11 mouse cellular contexts compared by ENCODE assay signal in the genomic region with DNA sequence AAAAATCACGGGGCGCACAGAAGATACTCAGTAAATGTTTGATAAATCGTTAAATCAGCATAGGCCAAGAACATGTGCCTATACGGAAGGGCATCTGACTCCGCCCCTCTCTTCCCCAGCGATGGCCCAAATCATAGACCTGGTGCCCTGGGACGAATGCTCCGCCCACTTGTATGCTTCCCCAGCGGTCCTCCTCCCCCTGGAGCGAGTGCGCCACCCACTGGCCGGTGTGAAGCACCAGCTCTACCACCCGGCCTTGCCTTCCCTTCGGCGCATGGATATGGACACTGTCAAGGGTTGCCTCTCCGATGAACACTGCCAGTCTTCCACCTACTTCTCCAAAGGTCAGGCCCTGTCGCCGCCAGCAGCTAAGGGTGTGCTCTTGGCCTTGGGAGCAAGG. TPM values are rescaled to one million over a fixed set of nuclear protein-coding genes. Genes with fewer than 3 reads are reported as not detected.
A peak's percentile ranks its signal among the peaks of the same experiment; 100 is the strongest.
DNase-seq lines count a peak whose midpoint lies in the region; ATAC-seq and TF ChIP-seq lines count a peak whose summit lies in the region.
"Had no signal": no experiment of that assay in that cellular context is flagged by ENCODE, and none has a peak within 500 bp of the region (broad histone marks: within the 10 kb centered on the region; RNA-seq: fewer than 3 reads in every experiment).

No protein-coding gene starts in this region.

- no peaks in the 10 kb centered on the region for H3K4me1 ChIP-seq in intestine, postnatal 0 days (replicated peaks; ENCODE audit: control insufficient read depth, insufficient read depth, low read length)
- H3K4me1 ChIP-seq in intestine, embryonic 15.5 days (replicated peaks): no peaks in the 10 kb centered on the region
- H3K4me1 ChIP-seq in thymus, adult 2 months (replicated peaks; ENCODE audit: control insufficient read depth, insufficient read depth, low read length): no peaks in the 10 kb centered on the region
- no peaks in the 10 kb centered on the region for H3K4me1 ChIP-seq in embryonic fibroblast, embryonic 13.5 days (ENCODE audit: control insufficient read depth, insufficient read depth, low read length)
- H3K4me1 ChIP-seq: limb, embryonic 12.5 days had no signal

- no peak overlapping the region for H3K4me3 ChIP-seq in intestine, postnatal 0 days (ENCODE audit: low read depth, low read length)
- no peak overlapping the region for H3K4me3 ChIP-seq in intestine, embryonic 15.5 days (replicated peaks)
- H3K4me3 ChIP-seq in thymus, adult 2 months (ENCODE audit: control insufficient read depth, insufficient read depth, low read length): no peak overlapping the region
- H3K4me3 ChIP-seq in embryonic fibroblast, embryonic 13.5 days (ENCODE audit: insufficient read depth, low read length): no peak overlapping the region
- H3K4me3 ChIP-seq: limb, embryonic 12.5 days; midbrain, embryonic 13.5 days had no signal

- 60% methylated on average over 18 of the region's 18 CpGs for WGBS in intestine, postnatal 0 days
- WGBS in intestine, embryonic 15.5 days: 70% methylated on average over 18 of the region's 18 CpGs
- WGBS in thymus, adult 2 months: 80% methylated on average over 18 of the region's 18 CpGs

- H3K36me3 ChIP-seq in intestine, postnatal 0 days (ENCODE audit: control insufficient read depth, insufficient read depth): no peaks in the 10 kb centered on the region
- no peaks in the 10 kb centered on the region for H3K36me3 ChIP-seq in intestine, embryonic 15.5 days
- no peaks in the 10 kb centered on the region for H3K36me3 ChIP-seq in thymus, adult 2 months (ENCODE audit: control insufficient read depth, insufficient read depth, low read length)
- H3K36me3 ChIP-seq: limb, embryonic 12.5 days; midbrain, embryonic 13.5 days had no signal

- DNase-seq in thymus, postnatal 4 days: peak; percentile 53
- no peak for DNase-seq in thymus, adult 2 months
- DNase-seq in cerebellum, postnatal 36 days: no peak
- no peak for DNase-seq in layer of hippocampus, adult 9-11 months
- no peak for DNase-seq in cerebellum, postnatal 4 days (ENCODE audit: low spot score in 2 of 2)

- H3K9ac ChIP-seq in intestine, postnatal 0 days (ENCODE audit: low read depth, low read length): no peak overlapping the region
- no peak overlapping the region for H3K9ac ChIP-seq in intestine, embryonic 15.5 days
- H3K9ac ChIP-seq: limb, embryonic 12.5 days; midbrain, embryonic 13.5 days had no signal

- no peak overlapping the region for H3K4me2 ChIP-seq in intestine, postnatal 0 days (replicated peaks; ENCODE audit: low read depth)
- H3K4me2 ChIP-seq in intestine, embryonic 15.5 days (replicated peaks): no peak overlapping the region
- H3K4me2 ChIP-seq: limb, embryonic 12.5 days; midbrain, embryonic 13.5 days had no signal

- TF ChIP-seq CTCF in intestine, postnatal 0 days (IDR thresholded peaks at IDR 0.05; ENCODE audit: low read depth): peak; percentile 66
- no peak for TF ChIP-seq CTCF in thymus, adult 2 months (IDR thresholded peaks at IDR 0.05; ENCODE audit: borderline replicate concordance, control insufficient read depth, extremely low read depth, insufficient read depth, low read length, poor library complexity)
- TF ChIP-seq CTCF in embryonic fibroblast, embryonic 13.5 days (IDR thresholded peaks at IDR 0.05; ENCODE audit: borderline replicate concordance, insufficient read depth, low read length): 0 out of 2 replicates have a peak, but pooled peaks have one; percentile 9

- no peak for TF ChIP-seq POLR2A in thymus, adult 2 months (IDR thresholded peaks at IDR 0.05; ENCODE audit: control insufficient read depth, extremely low read depth, insufficient read depth, low read length, poor library complexity)
- no peak for TF ChIP-seq POLR2A in embryonic fibroblast, embryonic 13.5 days (IDR thresholded peaks at IDR 0.05; ENCODE audit: low read depth, low read length)

- no peaks in the 10 kb centered on the region for H3K27me3 ChIP-seq in intestine, postnatal 0 days (replicated peaks; ENCODE audit: control insufficient read depth, insufficient read depth, low read length)
- no peaks in the 10 kb centered on the region for H3K27me3 ChIP-seq in intestine, embryonic 15.5 days (replicated peaks)
- no peaks in the 10 kb centered on the region for H3K27me3 ChIP-seq in thymus, adult 2 months (ENCODE audit: control insufficient read depth, insufficient read depth, low read length)
- H3K27me3 ChIP-seq: limb, embryonic 12.5 days; midbrain, embryonic 13.5 days had no signal

- no peak overlapping the region for H3K27ac ChIP-seq in intestine, postnatal 0 days (ENCODE audit: low read depth, low read length)
- no peak overlapping the region for H3K27ac ChIP-seq in intestine, embryonic 15.5 days
- H3K27ac ChIP-seq in thymus, adult 2 months (ENCODE audit: control insufficient read depth, insufficient read depth, low read length): no peak overlapping the region
- H3K27ac ChIP-seq in embryonic fibroblast, embryonic 13.5 days (ENCODE audit: insufficient read depth, low read length): no peak overlapping the region
- H3K27ac ChIP-seq: limb, embryonic 12.5 days; midbrain, embryonic 13.5 days had no signal

- no peak for ATAC-seq in intestine, postnatal 0 days
- no peak for ATAC-seq in intestine, embryonic 15.5 days
- ATAC-seq: midbrain, embryonic 13.5 days had no signal

- H3K9me3 ChIP-seq in intestine, postnatal 0 days (ENCODE audit: control insufficient read depth): no peaks in the 10 kb centered on the region
- no peaks in the 10 kb centered on the region for H3K9me3 ChIP-seq in intestine, embryonic 15.5 days
- H3K9me3 ChIP-seq: midbrain, embryonic 13.5 days had no signal

RNA-seq across cellular contexts. Expression of a gene that starts 2.5 kb away (rescaled TPM):
- 0.46 TPM in 1 of 2 replicates, not detected in the other for polyA plus RNA-seq in intestine, postnatal 0 days (2015; fragmentation: Nextera tagmentation; extraction: Ambion mirVana)
- 0.37 TPM in 1 of 2 replicates, not detected in the other for polyA plus RNA-seq in intestine, embryonic 15.5 days (2015; fragmentation: Nextera tagmentation; extraction: Ambion mirVana)
- 0.97 and 2.1 TPM in 2 replicates for polyA plus RNA-seq in thymus, adult 2 months (2012; rRNA removed)
- polyA plus RNA-seq in embryonic fibroblast, embryonic 13.5 days (2011; ENCODE audit: insufficient read length, low read depth, missing spikeins): not detected in 2 replicates
- polyA plus RNA-seq: stomach, embryonic 16.5 days had no signal

RNA-seq across cellular contexts. Expression of a gene that starts 6.5 kb away (rescaled TPM):
- polyA plus RNA-seq in intestine, postnatal 0 days (2015; fragmentation: Nextera tagmentation; extraction: Ambion mirVana): 0.63 and 0.94 TPM in 2 replicates
- 0.73 and 0.94 TPM in 2 replicates for polyA plus RNA-seq in intestine, embryonic 15.5 days (2015; fragmentation: Nextera tagmentation; extraction: Ambion mirVana)
- polyA plus RNA-seq in thymus, adult 2 months (2012; rRNA removed): 0.68 and 0.94 TPM in 2 replicates
- 0.09 and 0.13 TPM in 2 replicates for polyA plus RNA-seq in embryonic fibroblast, embryonic 13.5 days (2011; ENCODE audit: insufficient read length, low read depth, missing spikeins)

RNA-seq across cellular contexts. Expression of a gene that starts 18.9 kb away (rescaled TPM):
- 2.2 and 2.3 TPM in 2 replicates for polyA plus RNA-seq in intestine, postnatal 0 days (2015; fragmentation: Nextera tagmentation; extraction: Ambion mirVana)
- 5.7 and 5.9 TPM in 2 replicates for polyA plus RNA-seq in intestine, embryonic 15.5 days (2015; fragmentation: Nextera tagmentation; extraction: Ambion mirVana)
- polyA plus RNA-seq in thymus, adult 2 months (2012; rRNA removed): 30.7 and 34.8 TPM in 2 replicates
- 5.8 and 6.6 TPM in 2 replicates for polyA plus RNA-seq in embryonic fibroblast, embryonic 13.5 days (2011; ENCODE audit: insufficient read length, low read depth, missing spikeins)

RNA-seq across cellular contexts. Expression of a gene that starts 19.2 kb away (rescaled TPM):
- 22.3 and 25.6 TPM in 2 replicates for polyA plus RNA-seq in intestine, postnatal 0 days (2015; fragmentation: Nextera tagmentation; extraction: Ambion mirVana)
- 40.1 and 41.2 TPM in 2 replicates for polyA plus RNA-seq in intestine, embryonic 15.5 days (2015; fragmentation: Nextera tagmentation; extraction: Ambion mirVana)
- 51.9 and 55.6 TPM in 2 replicates for polyA plus RNA-seq in thymus, adult 2 months (2012; rRNA removed)
- 22.8 and 24.1 TPM in 2 replicates for polyA plus RNA-seq in embryonic fibroblast, embryonic 13.5 days (2011; ENCODE audit: insufficient read length, low read depth, missing spikeins)

RNA-seq across cellular contexts. Expression of a gene that starts 39.2 kb away (rescaled TPM):
- 9.9 and 11.9 TPM in 2 replicates for polyA plus RNA-seq in intestine, postnatal 0 days (2015; fragmentation: Nextera tagmentation; extraction: Ambion mirVana)
- polyA plus RNA-seq in intestine, embryonic 15.5 days (2015; fragmentation: Nextera tagmentation; extraction: Ambion mirVana): 13.8 and 14.8 TPM in 2 replicates
- polyA plus RNA-seq in thymus, adult 2 months (2012; rRNA removed): 14.7 and 16.2 TPM in 2 replicates
- 0.85 and 1.4 TPM in 2 replicates for polyA plus RNA-seq in embryonic fibroblast, embryonic 13.5 days (2011; ENCODE audit: insufficient read length, low read depth, missing spikeins)
